Mouse (Mus musculus) E14TG2a.4 (cell line): ENCODE measurements around the gene Poldip2.
A peak's percentile ranks its signal among the peaks of the same experiment; 100 is the strongest.

Experiments
- CTCF ChIP-seq: conservative IDR thresholded peaks from 2 replicates; pipeline ENCODE4 v1.5.1; 2014; ENCODE audit warnings: low read length
- NANOG ChIP-seq: IDR thresholded peaks from 2 replicates; pipeline ENCODE4 v1.6.1; 2014; ENCODE audit warnings: borderline replicate concordance, low read length, mixed read lengths

- TF ChIP-seq CTCF, result peak; percentile 76
- no peak for TF ChIP-seq NANOG
These were observed 45.2 kb downstream of the Poldip2 start for GRCm38 (mm10) chr11:78557241-78557640.
